8 mouse cellular contexts compared by ENCODE assay signal in the genomic region with DNA sequence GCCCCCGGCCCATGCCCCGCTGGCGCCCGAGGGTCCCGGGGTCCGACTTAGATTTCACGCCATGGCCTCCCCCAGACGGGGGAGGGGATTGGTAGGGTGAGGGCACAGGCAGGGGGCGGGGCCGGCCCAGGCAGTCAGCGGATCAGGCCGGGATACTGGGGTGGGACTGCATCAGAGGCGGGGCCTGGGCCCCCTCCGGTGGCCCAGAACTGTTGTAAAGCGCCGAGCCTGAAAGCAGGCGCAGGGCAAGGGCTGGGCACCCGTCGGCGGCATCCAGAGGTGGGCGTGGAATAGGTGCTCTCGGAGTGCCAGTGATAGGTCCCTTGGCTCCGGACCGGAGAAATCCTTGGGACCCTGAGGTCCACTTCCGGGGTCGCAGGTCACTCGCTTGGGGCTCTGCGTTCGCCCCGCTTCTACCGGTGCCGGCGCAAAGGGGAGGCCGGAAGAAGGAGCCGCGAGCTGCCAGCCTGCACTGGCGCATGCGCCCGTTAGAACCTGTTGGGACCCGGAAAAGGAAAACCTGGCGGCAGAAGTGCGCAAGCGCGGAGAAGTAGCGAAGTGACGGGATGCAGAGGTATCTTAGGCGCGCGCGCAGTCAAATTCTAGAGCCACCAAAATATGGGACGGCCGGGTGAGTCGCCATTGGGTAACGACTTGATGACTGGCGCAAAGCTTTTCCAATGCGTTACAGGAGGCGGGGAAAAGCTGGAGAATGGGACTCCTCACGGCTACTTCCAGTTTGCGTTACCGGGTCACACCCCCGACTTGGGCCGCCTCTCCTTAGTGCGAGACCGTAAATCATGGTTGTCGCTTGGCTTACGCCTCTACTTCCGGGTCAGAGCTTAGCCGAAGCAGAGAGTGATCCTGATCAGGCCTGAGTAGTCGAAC. TPM values are rescaled to one million over a fixed set of nuclear protein-coding genes. Genes with fewer than 3 reads are reported as not detected.
DNase-seq lines count a peak whose midpoint lies in the region; ATAC-seq and TF ChIP-seq lines count a peak whose summit lies in the region.

TSS of gene Map3k11 (plus strand) at position 543 of the 888 bp plus-strand sequence.
TSS of gene Pcnx3 (minus strand) at position 709 of the 888 bp plus-strand sequence.

- peaks cover 87% of the 10 kb centered on the region for H3K4me1 ChIP-seq in erythroblast, embryonic 14.5 days (ENCODE audit: control insufficient read depth)
- H3K4me1 ChIP-seq in heart, embryonic 11.5 days (ENCODE audit: control insufficient read depth, insufficient read depth, low read length) = peaks cover 43% of the 10 kb centered on the region
- peaks cover 44% of the 10 kb centered on the region for H3K4me1 ChIP-seq in kidney, embryonic 16.5 days (ENCODE audit: insufficient read depth, low read length)
- peaks cover 22% of the 10 kb centered on the region for H3K4me1 ChIP-seq in liver, adult 2 months (ENCODE audit: control insufficient read depth, insufficient read depth, low read length)

- DNase-seq in brain, embryonic 14.5 days (ENCODE audit: low read depth) = peak; percentile 100
- DNase-seq in liver, adult 2 months (ENCODE audit: extremely low read depth, low read depth, low spot score) = peak; percentile 99
- DNase-seq in splenic B cell, adult 2 months (ENCODE audit: low read depth, low spot score) = peak; percentile 98

- peak; percentile 84 for ATAC-seq in heart, embryonic 11.5 days (replicated peaks; ENCODE audit: insufficient number of reproducible peaks, low FRiP score, low TSS enrichment)
- ATAC-seq in kidney, embryonic 16.5 days (ENCODE audit: low FRiP score, low TSS enrichment) = peak; percentile 91

- peak; percentile 33; the same call in 1 of the 2 replicates for TF ChIP-seq POLR2A in brain, embryonic 14.5 days (IDR thresholded peaks at IDR 0.05; ENCODE audit: borderline replicate concordance, extremely low read depth, insufficient read depth, insufficient read length, poor library complexity, severe bottlenecking)
- 0 out of 2 replicates have a peak, but pooled peaks have one; percentile 30 for TF ChIP-seq POLR2A in liver, adult 2 months (IDR thresholded peaks at IDR 0.05; ENCODE audit: extremely low read depth, insufficient read depth, low read length)
- peak; percentile 65 for TF ChIP-seq POLR2A in myocyte (IDR thresholded peaks at IDR 0.05; ENCODE audit: insufficient read length, low read depth)

- H3K79me3 ChIP-seq in C2C12 (ENCODE audit: low read depth) = peaks cover 41% of the 10 kb centered on the region

- no peaks in the 10 kb centered on the region for H3K9me3 ChIP-seq in erythroblast, embryonic 14.5 days (ENCODE audit: control insufficient read depth, low read length)
- no peaks in the 10 kb centered on the region for H3K9me3 ChIP-seq in heart, embryonic 11.5 days (replicated peaks; ENCODE audit: control insufficient read depth, low read length)
- H3K9me3 ChIP-seq in kidney, embryonic 16.5 days (ENCODE audit: low read length) = no peaks in the 10 kb centered on the region

- H3K4me3 ChIP-seq in C2C12 (ENCODE audit: insufficient read depth, poor library complexity, severe bottlenecking) = peak within 1 kb of the TSS; percentile 89
- H3K4me3 ChIP-seq in erythroblast, embryonic 14.5 days (replicated peaks) = peak within 1 kb of the TSS; percentile 82
- peak within 1 kb of the TSS; percentile 93 for H3K4me3 ChIP-seq in heart, embryonic 11.5 days (ENCODE audit: low read depth, low read length)
- peak within 1 kb of the TSS; percentile 89 for H3K4me3 ChIP-seq in kidney, embryonic 16.5 days (ENCODE audit: low read length)
- H3K4me3 ChIP-seq in liver, adult 2 months (ENCODE audit: insufficient read depth, low read depth, low read length) = peak within 1 kb of the TSS; percentile 89
- peak within 1 kb of the TSS; percentile 94 for H3K4me3 ChIP-seq in myocyte

- H3K27me3 ChIP-seq in C2C12 (ENCODE audit: control insufficient read depth, insufficient read depth, insufficient read length) (no peaks in the 10 kb centered on the region), myocyte (ENCODE audit: control insufficient read depth, insufficient read depth, insufficient read length) (no peaks in the 10 kb centered on the region)
- no peaks in the 10 kb centered on the region for H3K27me3 ChIP-seq in erythroblast, embryonic 14.5 days (ENCODE audit: control insufficient read depth)
- no peaks in the 10 kb centered on the region for H3K27me3 ChIP-seq in heart, embryonic 11.5 days (ENCODE audit: control insufficient read depth, insufficient read depth, low read length)
- no peaks in the 10 kb centered on the region for H3K27me3 ChIP-seq in kidney, embryonic 16.5 days (ENCODE audit: insufficient read depth, low read length)
- no peaks in the 10 kb centered on the region for H3K27me3 ChIP-seq in liver, adult 2 months (ENCODE audit: control insufficient read depth, insufficient read depth, low read length)
- no peaks in the 10 kb centered on the region for H3K27me3 ChIP-seq in splenic B cell, adult 2 months (ENCODE audit: control insufficient read depth, insufficient read depth, low read length, poor library complexity, severe bottlenecking)

- under 1% methylated on average over 69 of the region's 69 CpGs for WGBS in heart, embryonic 11.5 days (ENCODE audit: insufficient replicate concordance)
- under 1% methylated on average over 69 of the region's 69 CpGs for WGBS in kidney, embryonic 16.5 days
- WGBS in liver, adult 2 months = under 1% methylated on average over 69 of the region's 69 CpGs

- peak within 1 kb of the TSS; percentile 92 for H3ac ChIP-seq in C2C12 (ENCODE audit: control insufficient read depth, insufficient read length, low read depth)
- peak within 1 kb of the TSS; percentile 73 for H3ac ChIP-seq in myocyte (ENCODE audit: control insufficient read depth, insufficient read length)

- no peak for TF ChIP-seq CTCF in C2C12 (IDR thresholded peaks at IDR 0.05; ENCODE audit: control insufficient read depth, insufficient read depth, insufficient read length)
- peak; percentile 26; the same call in 1 of the 2 replicates for TF ChIP-seq CTCF in brain, embryonic 14.5 days (IDR thresholded peaks at IDR 0.05; ENCODE audit: borderline replicate concordance, extremely low read depth, insufficient read depth, insufficient read length)
- TF ChIP-seq CTCF in liver, adult 2 months (IDR thresholded peaks at IDR 0.05; ENCODE audit: low read depth, low read length) = no peak

- peak within 1 kb of the TSS; percentile 91 for H3K9ac ChIP-seq in heart, embryonic 11.5 days (ENCODE audit: low read depth, low read length)
- peak within 1 kb of the TSS; percentile 86 for H3K9ac ChIP-seq in kidney, embryonic 16.5 days (replicated peaks; ENCODE audit: low read length)
- peak within 1 kb of the TSS; percentile 85 for H3K9ac ChIP-seq in liver, adult 2 months (ENCODE audit: low read depth, low read length)

- peak within 1 kb of the TSS; percentile 94 for H3K27ac ChIP-seq in heart, embryonic 11.5 days (ENCODE audit: low read depth, low read length)
- peak within 1 kb of the TSS; percentile 98 for H3K27ac ChIP-seq in kidney, embryonic 16.5 days (ENCODE audit: low read length)
- H3K27ac ChIP-seq in liver, adult 2 months (replicated peaks; ENCODE audit: insufficient read depth, low read depth, low read length) = peak within 1 kb of the TSS; percentile 90

- H3K36me3 ChIP-seq in C2C12 (ENCODE audit: control insufficient read depth, insufficient read depth) (peaks cover 27% of the 10 kb centered on the region), myocyte (ENCODE audit: control insufficient read depth, insufficient read depth) (no peaks in the 10 kb centered on the region)
- H3K36me3 ChIP-seq in erythroblast, embryonic 14.5 days (ENCODE audit: control insufficient read depth) = peaks cover 76% of the 10 kb centered on the region
- H3K36me3 ChIP-seq in heart, embryonic 11.5 days (ENCODE audit: control insufficient read depth, insufficient read depth, low read length) = peaks cover 32% of the 10 kb centered on the region
- H3K36me3 ChIP-seq in kidney, embryonic 16.5 days (ENCODE audit: insufficient read depth, low read length) = peaks cover 41% of the 10 kb centered on the region
- H3K36me3 ChIP-seq in liver, adult 2 months (ENCODE audit: control insufficient read depth, insufficient read depth, low read length) = no peaks in the 10 kb centered on the region; the same call in 1 of the 2 replicates
- H3K36me3 ChIP-seq in splenic B cell, adult 2 months (ENCODE audit: control insufficient read depth, insufficient read depth, low read length, poor library complexity, severe bottlenecking) = peaks cover 5% of the 10 kb centered on the region

- peaks cover 53% of the 10 kb centered on the region for H3K79me2 ChIP-seq in C2C12 (ENCODE audit: control insufficient read depth, insufficient read depth)
- peaks cover 23% of the 10 kb centered on the region for H3K79me2 ChIP-seq in liver, adult 2 months (ENCODE audit: control insufficient read depth, insufficient read depth, low read length)
- H3K79me2 ChIP-seq in myocyte (ENCODE audit: control insufficient read depth, insufficient read depth) = peaks cover 43% of the 10 kb centered on the region

- peak within 1 kb of the TSS; percentile 97 for H3K4me2 ChIP-seq in heart, embryonic 11.5 days
- peak within 1 kb of the TSS; percentile 98 for H3K4me2 ChIP-seq in kidney, embryonic 16.5 days (replicated peaks; ENCODE audit: low read depth, low read length)
- peak within 1 kb of the TSS; percentile 96 for H3K4me2 ChIP-seq in myocyte (ENCODE audit: low read depth)

TF ChIP-seq in C2C12, 6 proteins besides CTCF, POLR2A, EP300 and RAD21 (continues in another document):
- TF ChIP-seq FOSL1 (IDR thresholded peaks at IDR 0.05; ENCODE audit: insufficient read depth, low read length, poor library complexity, severe bottlenecking) = no peak

TF ChIP-seq in myocyte, 11 proteins besides CTCF, POLR2A, EP300 and RAD21 (continues in another document):
- TF ChIP-seq SRF (IDR thresholded peaks at IDR 0.05; ENCODE audit: control insufficient read depth, insufficient read length, low read depth) = peak; percentile 74

RNA-seq across cellular contexts. Expression of gene Map3k11, which starts in this region (rescaled TPM):
- polyA plus RNA-seq in C2C12 (2012; fragmentation: generic; extraction: Trizol) = 24.2 TPM
- 21.6 and 22.9 TPM in 2 replicates for polyA plus RNA-seq in brain, embryonic 14.5 days (2012; rRNA removed)
- polyA plus RNA-seq in erythroblast, embryonic 14.5 days (2012) = 18.5 and 20.2 TPM in 2 replicates
- polyA plus RNA-seq in heart, embryonic 11.5 days (2014; fragmentation: Nextera tagmentation; extraction: Ambion mirVana) = 16.9 and 21.0 TPM in 2 replicates
- polyA plus RNA-seq in kidney, embryonic 16.5 days (2015; fragmentation: Nextera tagmentation; extraction: Ambion mirVana) = 41.5 and 43.8 TPM in 2 replicates
- total RNA-seq in liver, adult 2 months (2014; rRNA removed) = 10.2 and 16.4 TPM in 2 replicates
- 46.2 and 53.6 TPM in 2 replicates for polyA plus RNA-seq in liver, adult 2 months (2012; rRNA removed)
- polyA plus RNA-seq in myocyte (2012; fragmentation: generic; extraction: Trizol) = 19.0 TPM

RNA-seq across cellular contexts. Expression of gene Pcnx3, which starts in this region (rescaled TPM):
- polyA plus RNA-seq in C2C12 (2012; fragmentation: generic; extraction: Trizol) = 28.0 TPM
- 95.9 and 120 TPM in 2 replicates for polyA plus RNA-seq in brain, embryonic 14.5 days (2012; rRNA removed)
- polyA plus RNA-seq in erythroblast, embryonic 14.5 days (2012) = 43.8 and 46.7 TPM in 2 replicates
- polyA plus RNA-seq in heart, embryonic 11.5 days (2014; fragmentation: Nextera tagmentation; extraction: Ambion mirVana) = 21.3 and 21.5 TPM in 2 replicates
- 27.0 and 28.1 TPM in 2 replicates for polyA plus RNA-seq in kidney, embryonic 16.5 days (2015; fragmentation: Nextera tagmentation; extraction: Ambion mirVana)
- total RNA-seq in liver, adult 2 months (2014; rRNA removed) = 7.6 and 14.0 TPM in 2 replicates
- polyA plus RNA-seq in liver, adult 2 months (2012; rRNA removed) = 44.8 and 63.8 TPM in 2 replicates
- 34.9 TPM for polyA plus RNA-seq in myocyte (2012; fragmentation: generic; extraction: Trizol)

Comparison
In these comparisons a context has a peak if more than half of its experiments do, and no peak if none do; other contexts are left out.
1. Peak in every context shown above with its lines: DNase-seq, ATAC-seq, H3K4me3 ChIP-seq and H3K27ac ChIP-seq.